Mouse (Mus musculus) lung, adult 2 months (tissue): ENCODE results near the gene Cldn3.

Experiments used
- CTCF ChIP-seq: fragments of 200-500 bp; IDR thresholded peaks from 2 replicates; pipeline ENCODE4 v1.5.1; 2011; ENCODE audit warnings: mild to moderate bottlenecking, low read length, control low read depth; ENCODE audit not compliant: insufficient read depth
- POLR2A ChIP-seq: fragments of 200-500 bp; IDR thresholded peaks from 2 replicates; pipeline ENCODE4 v1.6.1; 2011; ENCODE audit warnings: low read depth, mild to moderate bottlenecking, control low read depth, low read length, borderline replicate concordance; ENCODE audit errors: extremely low read depth

- TF ChIP-seq CTCF (no peak), POLR2A (no peak)
Observed at GRCm38 (mm10) chr5:134981149-134981548, 4.9 kb upstream of the Cldn3 start.
